Mouse (Mus musculus): ENCODE data around the gene Krtcap2. TPM values are rescaled to one million over a fixed set of nuclear protein-coding genes. Genes with fewer than 3 reads are reported as not detected.

The Krtcap2 gene
- polyA plus RNA-seq (2014; fragmentation: Nextera tagmentation; extraction: Ambion mirVana) = 248 and 274 TPM in 2 replicates

DNA sequence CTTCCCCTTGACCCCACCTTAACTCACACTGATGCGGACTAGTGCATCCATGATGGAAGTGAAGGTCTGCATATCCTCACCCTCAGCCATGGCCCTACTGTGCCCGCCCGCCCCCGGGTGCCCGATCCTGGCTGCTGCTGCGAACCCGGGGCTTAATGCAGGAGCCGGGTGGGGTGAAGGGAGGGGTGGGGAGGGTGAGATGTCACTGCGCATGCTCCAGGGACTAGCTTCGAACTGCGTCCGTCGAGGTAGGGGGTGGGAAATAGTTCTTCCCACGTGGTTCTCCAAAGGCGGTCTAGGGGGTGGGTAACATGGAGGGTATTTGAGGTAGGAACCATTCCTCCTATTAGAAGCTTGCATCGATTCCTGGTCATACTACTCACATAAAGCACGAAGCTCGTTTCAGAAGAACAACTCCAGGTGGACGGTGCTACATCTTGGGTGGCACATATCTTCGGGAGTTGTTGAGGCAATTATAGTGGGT, at the start of gene Krtcap2:
Gene Krtcap2 (plus strand): TSS at position 279 of the 484 bp plus-strand sequence.
- Histone ChIP-seq H3K4me1 (ENCODE audit: control insufficient read depth, insufficient read depth, low read length) (peaks cover 28% of the 10 kb centered on the region), H3K4me2 (peak within 1 kb of the TSS; percentile 75), H3K27ac (ENCODE audit: low read depth, low read length) (peak within 1 kb of the TSS; percentile 64), H3K36me3 (ENCODE audit: control insufficient read depth, insufficient read depth, low read length) (no peaks in the 10 kb centered on the region; the same call in 1 of the 2 replicates), H3K9me3 (replicated peaks; ENCODE audit: control insufficient read depth, low read length) (no peaks in the 10 kb centered on the region), H3K27me3 (ENCODE audit: control insufficient read depth, insufficient read depth, low read length) (peaks cover 21% of the 10 kb centered on the region), H3K4me3 (ENCODE audit: low read depth, low read length) (peak within 1 kb of the TSS; percentile 78), H3K9ac (ENCODE audit: low read depth, low read length) (peak within 1 kb of the TSS; percentile 82)
- ATAC-seq (replicated peaks; ENCODE audit: insufficient number of reproducible peaks, low FRiP score, low TSS enrichment) = peak; percentile 8; the same call in 1 of the 2 replicates
- 6% methylated on average over 20 of the region's 20 CpGs for WGBS (ENCODE audit: insufficient replicate concordance)

DNA sequence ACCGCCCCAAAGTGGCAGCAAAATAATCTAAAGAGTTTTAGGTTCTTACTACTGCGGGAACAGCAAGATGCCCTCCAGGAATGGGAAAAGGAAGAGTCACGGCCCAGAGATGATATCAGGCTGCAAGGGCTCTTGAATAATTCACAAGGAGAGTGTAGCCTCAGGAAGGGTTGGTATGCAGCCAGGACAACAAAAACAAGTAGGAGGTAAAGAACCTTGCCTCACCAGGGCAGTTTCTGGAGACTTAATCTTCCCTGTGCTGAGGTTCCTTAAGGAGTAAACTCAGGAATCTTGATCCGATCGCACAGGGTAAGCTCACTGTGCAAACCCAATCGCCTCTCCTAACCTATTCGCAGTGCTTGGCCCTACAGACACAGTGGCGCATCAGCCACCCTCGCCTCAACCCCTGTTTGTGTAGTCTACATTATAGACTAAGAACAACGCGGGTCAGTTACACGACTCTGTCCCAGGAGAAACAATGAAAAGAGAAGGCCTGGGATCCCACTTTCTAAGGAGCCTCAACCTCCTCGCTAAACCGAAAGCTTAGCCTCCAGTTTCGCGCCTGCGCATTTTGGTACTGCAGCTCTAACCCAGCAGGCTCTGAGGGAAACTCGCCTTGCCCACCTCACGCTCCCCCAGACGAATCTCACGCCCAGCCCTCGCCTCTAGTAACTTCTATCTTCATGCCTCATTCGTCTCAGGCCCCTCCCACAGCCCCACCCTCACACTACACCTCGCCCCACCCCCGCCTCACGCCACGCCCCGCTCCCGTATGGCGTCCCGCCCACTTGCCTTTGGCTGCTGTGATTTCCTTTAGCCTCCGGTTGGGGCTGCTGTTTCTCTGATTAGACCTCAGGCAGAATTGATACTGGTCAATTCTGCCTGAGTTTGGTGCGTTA, 49.5 kb upstream of the Krtcap2 start:
- no peaks in the 10 kb centered on the region for H3K9me3 ChIP-seq (replicated peaks; ENCODE audit: control insufficient read depth, low read length)
- 8% methylated on average over 33 of the region's 33 CpGs for WGBS (ENCODE audit: insufficient replicate concordance)
- peak overlapping the region; percentile 77 for H3K9ac ChIP-seq (ENCODE audit: low read depth, low read length)
- peak overlapping the region; percentile 46 for H3K4me3 ChIP-seq (ENCODE audit: low read depth, low read length)
- H3K4me2 ChIP-seq = peak overlapping the region; percentile 69
- peak; percentile 94 for ATAC-seq (replicated peaks; ENCODE audit: insufficient number of reproducible peaks, low FRiP score, low TSS enrichment)
- no peaks in the 10 kb centered on the region for H3K36me3 ChIP-seq (ENCODE audit: control insufficient read depth, insufficient read depth, low read length)
- no peaks in the 10 kb centered on the region for H3K4me1 ChIP-seq (ENCODE audit: control insufficient read depth, insufficient read depth, low read length)
- H3K27me3 ChIP-seq (ENCODE audit: control insufficient read depth, insufficient read depth, low read length) = no peaks in the 10 kb centered on the region
- H3K27ac ChIP-seq (ENCODE audit: low read depth, low read length) = peak overlapping the region; percentile 65

DNA sequence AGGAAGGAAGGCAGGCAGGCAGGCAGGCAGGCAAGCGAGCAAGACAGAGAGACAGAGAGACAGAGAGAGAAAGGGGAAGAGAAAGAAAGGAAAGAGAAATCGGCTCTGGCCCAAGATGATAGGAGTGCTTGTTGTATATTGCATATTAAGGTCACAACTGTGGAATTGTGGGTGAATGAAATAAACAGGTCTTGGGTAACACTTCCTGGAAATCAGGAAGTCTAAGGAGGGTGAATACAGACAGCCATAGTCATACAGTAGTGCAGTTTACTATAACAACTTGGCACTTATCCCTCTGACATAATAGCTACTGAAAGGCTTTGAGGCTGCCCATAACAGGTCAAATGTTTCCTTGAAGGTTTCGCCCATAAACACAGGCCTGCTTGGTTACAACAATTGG, 45.9 kb upstream of the Krtcap2 start:
- Histone ChIP-seq H3K4me2 (no peak overlapping the region), H3K9me3 (replicated peaks; ENCODE audit: control insufficient read depth, low read length) (no peaks in the 10 kb centered on the region), H3K4me3 (ENCODE audit: low read depth, low read length) (no peak overlapping the region), H3K27ac (ENCODE audit: low read depth, low read length) (no peak overlapping the region), H3K36me3 (ENCODE audit: control insufficient read depth, insufficient read depth, low read length) (no peaks in the 10 kb centered on the region), H3K9ac (ENCODE audit: low read depth, low read length) (no peak overlapping the region), H3K4me1 (ENCODE audit: control insufficient read depth, insufficient read depth, low read length) (peaks cover 5% of the 10 kb centered on the region), H3K27me3 (ENCODE audit: control insufficient read depth, insufficient read depth, low read length) (no peaks in the 10 kb centered on the region)
- ATAC-seq (replicated peaks; ENCODE audit: insufficient number of reproducible peaks, low FRiP score, low TSS enrichment) = no peak
- 63% methylated on average over 3 of the region's 3 CpGs for WGBS (ENCODE audit: insufficient replicate concordance)

DNA sequence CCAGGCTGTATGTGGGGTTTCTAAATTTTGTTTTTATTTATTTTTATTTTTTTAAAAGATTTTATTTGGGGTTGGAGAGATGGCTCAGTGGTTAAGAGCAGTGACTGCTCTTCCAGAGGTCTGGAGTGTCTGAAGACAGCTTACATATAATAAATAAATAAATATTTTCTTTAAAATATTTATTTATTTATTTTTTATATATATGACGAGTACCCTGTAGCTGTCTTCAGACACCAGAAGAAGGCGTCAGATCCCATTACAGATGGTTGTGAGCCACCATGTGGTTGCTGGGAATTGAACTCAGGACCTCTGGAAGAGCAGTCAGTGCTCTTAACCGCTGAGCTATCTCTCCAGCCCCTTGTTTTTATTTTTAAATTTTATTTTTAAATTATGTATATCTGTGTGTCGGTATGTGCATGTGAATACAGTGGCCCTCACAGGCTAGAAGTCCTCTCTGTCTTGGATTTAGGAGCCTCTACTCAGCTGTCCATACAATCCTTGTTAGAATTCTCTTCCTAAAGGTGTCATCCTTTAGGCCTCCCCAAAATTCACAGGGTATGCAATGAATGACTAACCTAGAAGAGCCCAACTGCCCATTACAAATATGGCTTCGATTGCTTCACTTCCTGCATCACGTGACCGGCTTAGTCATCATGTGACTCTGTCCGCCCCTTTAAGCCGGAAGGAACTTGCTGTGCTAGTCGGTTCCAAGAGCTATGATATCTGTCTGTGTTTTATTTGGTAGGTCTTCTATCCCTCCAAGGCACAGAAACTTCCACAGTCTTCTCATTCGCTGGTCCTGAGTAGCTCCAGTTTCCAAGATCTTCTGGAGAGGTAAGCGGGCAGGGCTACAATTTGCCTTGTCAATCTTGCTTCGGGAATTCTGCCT, 43.3 kb upstream of the Krtcap2 start, which contains the start of gene Gba:
Gene Gba (plus strand): TSS at position 676 of the 889 bp plus-strand sequence.
- H3K27me3 ChIP-seq (ENCODE audit: control insufficient read depth, insufficient read depth, low read length) = no peaks in the 10 kb centered on the region
- no peaks in the 10 kb centered on the region for H3K9me3 ChIP-seq (replicated peaks; ENCODE audit: control insufficient read depth, low read length)
- H3K36me3 ChIP-seq (ENCODE audit: control insufficient read depth, insufficient read depth, low read length) = peaks cover 5% of the 10 kb centered on the region; the same call in 1 of the 2 replicates
- 26% methylated on average over 13 of the region's 13 CpGs for WGBS (ENCODE audit: insufficient replicate concordance)
- ATAC-seq (replicated peaks; ENCODE audit: insufficient number of reproducible peaks, low FRiP score, low TSS enrichment) = peak; percentile 57; the same call in 1 of the 2 replicates
- peak within 1 kb of the TSS; percentile 69 for H3K9ac ChIP-seq (ENCODE audit: low read depth, low read length)
- no peak within 1 kb of the TSS for H3K27ac ChIP-seq (ENCODE audit: low read depth, low read length)
- peak within 1 kb of the TSS; percentile 70 for H3K4me2 ChIP-seq
- H3K4me1 ChIP-seq (ENCODE audit: control insufficient read depth, insufficient read depth, low read length) = peaks cover 5% of the 10 kb centered on the region
- peak within 1 kb of the TSS; percentile 69 for H3K4me3 ChIP-seq (ENCODE audit: low read depth, low read length)

DNA sequence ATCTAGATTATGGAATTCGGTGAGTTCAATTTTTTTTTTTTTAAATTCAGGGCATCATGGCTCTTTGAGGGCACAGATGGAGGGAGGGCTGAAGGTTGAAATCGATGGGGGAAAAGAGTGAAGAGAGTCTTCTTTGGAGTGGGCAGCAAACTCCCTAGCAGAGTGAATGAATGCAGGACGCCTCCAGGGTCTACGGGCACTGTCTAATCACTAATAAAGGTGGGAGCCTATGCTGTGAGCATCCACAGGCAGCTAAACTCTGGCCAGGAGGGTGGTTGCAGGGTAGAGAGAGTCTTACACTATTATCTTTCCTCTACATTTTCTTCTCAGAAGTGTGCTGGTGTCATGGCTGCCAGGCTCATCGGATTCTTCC, 42.6 kb upstream of the Krtcap2 start:
- no peak for ATAC-seq (replicated peaks; ENCODE audit: insufficient number of reproducible peaks, low FRiP score, low TSS enrichment)
- H3K27me3 ChIP-seq (ENCODE audit: control insufficient read depth, insufficient read depth, low read length) = no peaks in the 10 kb centered on the region
- H3K27ac ChIP-seq (ENCODE audit: low read depth, low read length) = no peak overlapping the region
- peaks cover 5% of the 10 kb centered on the region for H3K4me1 ChIP-seq (ENCODE audit: control insufficient read depth, insufficient read depth, low read length)
- H3K4me3 ChIP-seq (ENCODE audit: low read depth, low read length) = peak overlapping the region; percentile 69
- peaks cover 7% of the 10 kb centered on the region; the same call in 1 of the 2 replicates for H3K36me3 ChIP-seq (ENCODE audit: control insufficient read depth, insufficient read depth, low read length)
- H3K9me3 ChIP-seq (replicated peaks; ENCODE audit: control insufficient read depth, low read length) = no peaks in the 10 kb centered on the region
- H3K9ac ChIP-seq (ENCODE audit: low read depth, low read length) = peak overlapping the region; percentile 69
- WGBS (ENCODE audit: insufficient replicate concordance) = 33% methylated on average over 5 of the region's 5 CpGs
- H3K4me2 ChIP-seq = peak overlapping the region; percentile 70

DNA sequence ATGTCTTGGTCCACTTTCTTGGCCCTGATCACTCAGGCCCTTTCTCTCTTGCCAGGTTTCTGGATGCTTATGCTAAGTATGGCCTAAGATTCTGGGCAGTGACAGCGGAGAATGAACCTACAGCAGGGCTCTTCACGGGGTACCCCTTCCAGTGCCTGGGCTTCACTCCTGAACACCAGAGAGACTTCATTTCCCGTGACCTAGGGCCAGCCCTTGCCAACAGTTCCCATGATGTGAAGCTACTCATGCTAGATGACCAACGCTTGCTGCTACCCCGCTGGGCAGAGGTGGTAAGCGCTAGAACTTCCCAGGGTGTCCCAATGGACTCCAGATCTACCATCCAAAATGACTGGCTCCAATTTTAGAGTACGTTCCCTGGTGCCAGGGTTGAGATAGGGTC, 39.7 kb upstream of the Krtcap2 start:
- Histone ChIP-seq H3K9me3 (replicated peaks; ENCODE audit: control insufficient read depth, low read length) (no peaks in the 10 kb centered on the region), H3K9ac (ENCODE audit: low read depth, low read length) (no peak overlapping the region), H3K4me2 (no peak overlapping the region), H3K36me3 (ENCODE audit: control insufficient read depth, insufficient read depth, low read length) (peaks cover 22% of the 10 kb centered on the region), H3K27me3 (ENCODE audit: control insufficient read depth, insufficient read depth, low read length) (no peaks in the 10 kb centered on the region), H3K27ac (ENCODE audit: low read depth, low read length) (no peak overlapping the region), H3K4me3 (ENCODE audit: low read depth, low read length) (no peak overlapping the region), H3K4me1 (ENCODE audit: control insufficient read depth, insufficient read depth, low read length) (peaks cover 8% of the 10 kb centered on the region)
- WGBS (ENCODE audit: insufficient replicate concordance) = 84% methylated on average over 7 of the region's 7 CpGs
- no peak for ATAC-seq (replicated peaks; ENCODE audit: insufficient number of reproducible peaks, low FRiP score, low TSS enrichment)

DNA sequence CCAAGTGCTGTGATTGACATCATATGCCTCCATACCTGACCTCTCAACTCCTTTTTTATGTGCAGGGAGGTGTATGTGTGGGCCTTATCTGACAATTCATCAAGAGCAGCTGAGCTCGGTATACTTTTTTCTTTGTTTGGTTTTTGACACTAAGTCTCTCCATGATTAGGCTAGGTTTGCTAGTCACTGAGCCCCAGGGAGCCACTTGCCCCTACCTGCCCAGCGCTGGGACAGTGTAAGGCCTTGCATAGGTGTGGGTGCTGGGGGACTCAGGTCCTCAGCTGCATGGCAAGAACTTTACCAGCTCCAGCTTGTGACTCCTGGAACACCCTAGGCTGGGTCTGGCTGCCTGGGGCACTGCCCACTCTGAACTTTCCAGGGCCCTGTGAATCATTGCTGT, 39.1 kb upstream of the Krtcap2 start:
- no peaks in the 10 kb centered on the region for H3K27me3 ChIP-seq (ENCODE audit: control insufficient read depth, insufficient read depth, low read length)
- H3K4me1 ChIP-seq (ENCODE audit: control insufficient read depth, insufficient read depth, low read length) = peaks cover 9% of the 10 kb centered on the region
- H3K36me3 ChIP-seq (ENCODE audit: control insufficient read depth, insufficient read depth, low read length) = peaks cover 24% of the 10 kb centered on the region
- H3K9ac ChIP-seq (ENCODE audit: low read depth, low read length) = no peak overlapping the region
- H3K9me3 ChIP-seq (replicated peaks; ENCODE audit: control insufficient read depth, low read length) = no peaks in the 10 kb centered on the region
- H3K27ac ChIP-seq (ENCODE audit: low read depth, low read length) = no peak overlapping the region
- H3K4me2 ChIP-seq = no peak overlapping the region
- no peak for ATAC-seq (replicated peaks; ENCODE audit: insufficient number of reproducible peaks, low FRiP score, low TSS enrichment)
- H3K4me3 ChIP-seq (ENCODE audit: low read depth, low read length) = no peak overlapping the region
- 86% methylated on average over 2 of the region's 2 CpGs for WGBS (ENCODE audit: insufficient replicate concordance)

DNA sequence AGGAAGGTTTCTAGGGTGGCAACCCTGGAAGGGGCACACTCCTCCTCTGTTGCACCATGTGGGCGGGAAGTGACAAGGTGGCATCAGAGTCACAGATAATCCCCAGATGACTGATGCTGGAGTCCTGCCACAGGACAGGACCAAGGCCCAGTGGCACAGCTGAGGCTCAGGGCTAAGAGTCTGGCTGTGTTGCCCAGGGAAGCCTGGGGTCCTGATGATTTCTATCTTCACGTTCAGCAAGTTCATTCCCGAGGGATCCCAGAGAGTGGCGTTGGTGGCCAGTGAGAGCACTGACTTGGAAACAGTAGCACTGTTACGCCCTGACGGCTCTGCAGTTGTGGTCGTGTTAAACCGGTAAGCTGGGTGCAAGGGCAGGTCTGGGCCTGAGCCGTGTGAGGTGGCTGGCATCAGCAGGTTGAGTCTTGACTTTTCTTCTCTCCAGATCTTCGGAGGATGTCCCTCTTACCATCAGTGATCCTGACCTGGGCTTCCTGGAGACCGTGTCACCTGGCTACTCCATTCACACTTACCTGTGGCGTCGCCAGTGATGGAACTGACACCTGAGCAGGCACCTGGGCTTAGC, 37.6 kb upstream of the Krtcap2 start:
- Histone ChIP-seq H3K4me2 (no peak overlapping the region), H3K9ac (ENCODE audit: low read depth, low read length) (no peak overlapping the region), H3K4me3 (ENCODE audit: low read depth, low read length) (no peak overlapping the region), H3K4me1 (ENCODE audit: control insufficient read depth, insufficient read depth, low read length) (peaks cover 13% of the 10 kb centered on the region), H3K27ac (ENCODE audit: low read depth, low read length) (no peak overlapping the region), H3K9me3 (replicated peaks; ENCODE audit: control insufficient read depth, low read length) (no peaks in the 10 kb centered on the region), H3K36me3 (ENCODE audit: control insufficient read depth, insufficient read depth, low read length) (peaks cover 24% of the 10 kb centered on the region), H3K27me3 (ENCODE audit: control insufficient read depth, insufficient read depth, low read length) (no peaks in the 10 kb centered on the region)
- no peak for ATAC-seq (replicated peaks; ENCODE audit: insufficient number of reproducible peaks, low FRiP score, low TSS enrichment)
- 87% methylated on average over 13 of the region's 13 CpGs for WGBS (ENCODE audit: insufficient replicate concordance)

All from heart, embryonic 11.5 days (tissue).